Mouse (Mus musculus) MEL (cell line): ENCODE data around the gene Adamtsl4.

Source experiments
- CTCF ChIP-seq, 3 experiments: IDR thresholded peaks in 2 of 3; conservative IDR thresholded peaks in 1 of 3; 2 replicates each; pipeline ENCODE4 v1.5.1; 2011 to 2012; ENCODE audit warnings: low read length in 3 of 3, low read depth in 2 of 3, mild to moderate bottlenecking in 2 of 3, improper control_type of control experiment in 1 of 3, inconsistent platforms in 1 of 3, mixed read lengths in 1 of 3, moderate library complexity in 1 of 3; ENCODE audit not compliant: control insufficient read depth in 1 of 3, insufficient read depth in 1 of 3, poor library complexity in 1 of 3, severe bottlenecking in 1 of 3
- EP300 ChIP-seq, 2 experiments: IDR thresholded peaks; 2 replicates each; pipeline ENCODE4 v1.6.1; 2011; ENCODE audit warnings: improper control_type of control experiment in 2 of 2, low read length in 2 of 2, low read depth in 1 of 2, mild to moderate bottlenecking in 1 of 2
- ETS1 ChIP-seq: IDR thresholded peaks from 2 replicates; pipeline ENCODE4 v1.6.1; 2012; ENCODE audit warnings: low read depth, mild to moderate bottlenecking, inconsistent platforms, low read length, improper control_type of control experiment, moderate library complexity
- MAFK ChIP-seq: IDR thresholded peaks from 2 replicates; pipeline ENCODE4 v1.6.1; 2011; ENCODE audit warnings: low read depth, mild to moderate bottlenecking, low read length, improper control_type of control experiment, borderline replicate concordance
- MXI1 ChIP-seq: IDR thresholded peaks from 2 replicates; pipeline ENCODE4 v1.6.1; 2011; ENCODE audit warnings: mild to moderate bottlenecking, low read depth, low read length, improper control_type of control experiment
- MYC ChIP-seq: IDR thresholded peaks from 2 replicates; pipeline ENCODE4 v1.6.1; 2011; ENCODE audit warnings: low read depth, mild to moderate bottlenecking, low read length, improper control_type of control experiment, moderate library complexity
- POLR2A ChIP-seq, 2 experiments: IDR thresholded peaks; 2 replicates each; pipeline ENCODE4 v1.6.1; 2011 to 2012; ENCODE audit warnings: low read length in 2 of 2, mild to moderate bottlenecking in 2 of 2, control low read depth in 1 of 2, improper control_type of control experiment in 1 of 2, low read depth in 1 of 2, moderate library complexity in 1 of 2; ENCODE audit not compliant: control insufficient read depth in 1 of 2, insufficient read depth in 1 of 2, poor library complexity in 1 of 2
- SIN3A ChIP-seq: IDR thresholded peaks from 2 replicates; pipeline ENCODE4 v1.6.1; 2012; ENCODE audit warnings: low read length, improper control_type of control experiment, inconsistent platforms
- USF2 ChIP-seq, 2 experiments: IDR thresholded peaks; 2 replicates each; pipeline ENCODE4 v1.6.1; 2011 to 2012; ENCODE audit warnings: improper control_type of control experiment in 2 of 2, low read length in 2 of 2, borderline replicate concordance in 1 of 2, inconsistent platforms in 1 of 2, low read depth in 1 of 2, mild to moderate bottlenecking in 1 of 2; ENCODE audit not compliant: insufficient read depth in 1 of 2
- ZNF384 ChIP-seq: IDR thresholded peaks from 2 replicates; pipeline ENCODE4 v1.6.1; 2012; ENCODE audit warnings: low read depth, mild to moderate bottlenecking, inconsistent platforms, low read length, improper control_type of control experiment

- no peak for TF ChIP-seq CTCF (IDR thresholded peaks at IDR 0.05 in 2 of 3, conservative IDR thresholded peaks at IDR 0.05 in 1 of 3; ENCODE audit: control insufficient read depth in 1 of 3, insufficient read depth in 1 of 3, low read depth in 2 of 3, low read length in 3 of 3, poor library complexity in 1 of 3, severe bottlenecking in 1 of 3)
- no peak for TF ChIP-seq ZNF384
- TF ChIP-seq USF2 (IDR thresholded peaks at IDR 0.05; ENCODE audit: borderline replicate concordance in 1 of 2, insufficient read depth in 1 of 2, low read depth in 1 of 2, low read length in 2 of 2), result no peak
- TF ChIP-seq MYC, result no peak
- no peak for TF ChIP-seq SIN3A
- TF ChIP-seq MAFK, result no peak
- TF ChIP-seq POLR2A (IDR thresholded peaks at IDR 0.05; ENCODE audit: control insufficient read depth in 1 of 2, insufficient read depth in 1 of 2, low read depth in 1 of 2, low read length in 2 of 2, poor library complexity in 1 of 2), result no peak
- TF ChIP-seq EP300 (IDR thresholded peaks at IDR 0.05; ENCODE audit: low read depth in 1 of 2, low read length in 2 of 2), result no peak
- no peak for TF ChIP-seq MXI1
- TF ChIP-seq ETS1, result no peak
Measured at GRCm38 (mm10) chr3:95648016-95648415, 39.7 kb downstream of the Adamtsl4 start.
